Mouse (Mus musculus): ENCODE data around the gene Ccl17. TPM values are rescaled to one million over a fixed set of nuclear protein-coding genes. Genes with fewer than 3 reads are reported as not detected.

Ccl17 gene
- polyA plus RNA-seq, 2 experiments = 0.11 TPM; not detected in 1

DNA sequence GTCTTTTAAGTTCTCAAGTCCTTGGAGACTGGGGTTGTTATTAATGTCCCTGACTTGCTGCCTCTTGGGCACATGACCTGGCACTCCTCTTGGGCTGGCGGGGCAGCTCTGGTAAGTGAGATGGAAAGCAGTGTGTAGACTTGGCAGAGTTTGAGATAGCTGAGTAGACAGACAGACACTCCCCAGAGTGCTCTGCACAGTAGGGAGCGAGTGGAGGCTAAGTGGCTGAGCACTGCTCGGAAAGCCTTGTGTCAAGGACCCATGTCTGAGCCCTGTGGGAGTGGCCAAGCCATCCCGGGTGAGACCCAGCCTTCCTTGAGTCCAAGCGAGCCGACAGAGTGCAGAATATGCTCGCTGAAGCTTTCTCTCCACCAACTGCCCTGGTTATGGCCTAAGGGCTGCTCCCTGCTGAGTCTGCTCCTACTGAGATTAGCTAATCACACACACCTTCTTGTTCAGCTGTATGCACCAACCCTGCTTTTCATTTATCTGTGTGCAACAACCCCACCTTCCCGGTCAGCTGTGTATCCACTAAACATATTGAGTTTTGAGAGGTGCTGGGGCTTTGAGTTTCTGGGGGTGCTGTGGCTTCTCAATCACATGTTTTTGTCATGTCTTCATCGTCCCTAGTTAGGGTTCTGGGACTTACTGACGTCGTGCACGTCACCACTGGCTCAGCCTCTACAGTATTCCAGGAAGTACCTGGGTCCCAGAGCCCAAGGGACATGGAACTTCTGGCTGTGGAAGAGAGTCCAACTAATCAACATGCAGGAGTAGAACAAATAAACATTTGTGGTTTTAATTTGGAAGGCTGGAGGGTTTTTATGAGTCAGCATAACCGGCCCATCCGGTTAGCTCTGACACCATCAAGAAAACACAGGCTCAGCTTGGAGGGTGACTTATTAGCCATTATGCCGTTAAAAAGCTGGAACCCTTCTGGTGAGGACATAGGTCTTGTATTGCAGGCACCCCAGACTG lies 22.4 kb upstream of the Ccl17 start:
- peak overlapping the region; percentile 63 for H3K4me2 ChIP-seq (ENCODE audit: low read depth)
- H3K36me3 ChIP-seq (replicated peaks; ENCODE audit: control insufficient read depth, insufficient read depth, low read depth) = no peaks in the 10 kb centered on the region
- H3K27me3 ChIP-seq (ENCODE audit: control insufficient read depth, insufficient read depth, low read length) = peaks cover 4% of the 10 kb centered on the region; the same call in 1 of the 2 replicates
- WGBS (ENCODE audit: insufficient replicate concordance) = 23% methylated on average over 15 of the region's 15 CpGs
- H3K9me3 ChIP-seq (ENCODE audit: control insufficient read depth, low read length) = no peaks in the 10 kb centered on the region
- peak overlapping the region; percentile 7 to 8; a peak in 3 of 4 replicates for H3K4me3 ChIP-seq (ENCODE audit: insufficient read depth in 1 of 2, low read depth in 2 of 2, low read length in 2 of 2)
- ATAC-seq (ENCODE audit: insufficient read depth) (peak; percentile 99), DNase-seq (ENCODE audit: low read depth in 3 of 3, low spot score in 3 of 3) (peak; percentile 84 to 90 (median 86))
- peak overlapping the region; percentile 99 for H3K27ac ChIP-seq
- 0 out of 2 replicates have a peak, but pooled peaks have one; percentile 3 for TF ChIP-seq CTCF (IDR thresholded peaks at IDR 0.05; ENCODE audit: low read depth)
- TF ChIP-seq EP300 (IDR thresholded peaks at IDR 0.05; ENCODE audit: low read depth) = peak; percentile 100
- peak overlapping the region; percentile 70 for H3K9ac ChIP-seq (replicated peaks)
- H3K4me1 ChIP-seq (replicated peaks; ENCODE audit: control insufficient read depth in 2 of 2, insufficient read depth in 2 of 2, low read length in 1 of 2) = peaks cover 36 to 41% of the 10 kb centered on the region in 2 experiments

DNA sequence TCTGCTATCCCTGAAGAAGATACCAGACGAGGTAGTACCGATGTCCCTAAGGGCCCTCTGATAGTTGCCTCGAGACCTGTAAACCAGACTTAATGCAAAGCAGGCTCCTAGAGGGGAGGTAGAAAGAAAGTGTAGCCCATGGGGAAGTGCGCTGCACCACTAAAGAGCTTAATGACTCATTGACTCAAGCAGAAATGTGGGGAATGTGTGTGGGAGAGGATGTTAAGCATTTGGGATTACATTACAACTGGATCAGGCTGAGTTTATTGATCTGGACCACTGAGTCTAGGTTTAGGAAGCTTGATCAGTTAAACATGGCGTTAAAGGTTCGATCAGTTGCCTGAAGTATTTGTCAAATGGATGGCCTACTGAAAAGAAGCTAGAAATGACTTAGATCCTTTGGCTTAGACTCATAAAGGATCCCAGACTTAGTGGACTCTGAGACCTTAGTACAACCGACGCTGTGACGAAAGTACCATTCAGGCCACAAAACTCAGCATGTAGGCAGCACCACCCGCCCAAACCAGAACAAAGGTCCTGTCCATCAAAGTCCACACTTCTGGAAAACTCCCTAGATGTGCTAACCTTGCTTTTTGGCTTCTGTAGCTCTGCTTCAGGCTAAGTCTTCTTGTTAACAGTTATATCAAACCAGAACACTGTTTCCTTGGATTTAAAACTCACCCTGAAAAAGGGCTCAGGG lies 20.8 kb upstream of the Ccl17 start:
- TF ChIP-seq EP300 (IDR thresholded peaks at IDR 0.05; ENCODE audit: low read depth) (no peak), CTCF (IDR thresholded peaks at IDR 0.05; ENCODE audit: low read depth) (no peak)
- Histone ChIP-seq H3K9ac (replicated peaks) (no peak overlapping the region), H3K27ac (no peak overlapping the region), H3K4me1 (replicated peaks; ENCODE audit: control insufficient read depth in 2 of 2, insufficient read depth in 2 of 2, low read length in 1 of 2) (peaks cover 36 to 44% of the 10 kb centered on the region in 2 experiments), H3K36me3 (replicated peaks; ENCODE audit: control insufficient read depth, insufficient read depth, low read depth) (no peaks in the 10 kb centered on the region), H3K4me2 (ENCODE audit: low read depth) (no peak overlapping the region), H3K4me3 (ENCODE audit: insufficient read depth in 1 of 2, low read depth in 2 of 2, low read length in 2 of 2) (no peak overlapping the region), H3K27me3 (ENCODE audit: control insufficient read depth, insufficient read depth, low read length) (peaks cover 4% of the 10 kb centered on the region; the same call in 1 of the 2 replicates), H3K9me3 (ENCODE audit: control insufficient read depth, low read length) (no peaks in the 10 kb centered on the region)
- ATAC-seq (ENCODE audit: insufficient read depth) = no peak
- no peak for DNase-seq (ENCODE audit: low read depth in 3 of 3, low spot score in 3 of 3)
- 80% methylated on average over 10 of the region's 10 CpGs for WGBS (ENCODE audit: insufficient replicate concordance)

DNA sequence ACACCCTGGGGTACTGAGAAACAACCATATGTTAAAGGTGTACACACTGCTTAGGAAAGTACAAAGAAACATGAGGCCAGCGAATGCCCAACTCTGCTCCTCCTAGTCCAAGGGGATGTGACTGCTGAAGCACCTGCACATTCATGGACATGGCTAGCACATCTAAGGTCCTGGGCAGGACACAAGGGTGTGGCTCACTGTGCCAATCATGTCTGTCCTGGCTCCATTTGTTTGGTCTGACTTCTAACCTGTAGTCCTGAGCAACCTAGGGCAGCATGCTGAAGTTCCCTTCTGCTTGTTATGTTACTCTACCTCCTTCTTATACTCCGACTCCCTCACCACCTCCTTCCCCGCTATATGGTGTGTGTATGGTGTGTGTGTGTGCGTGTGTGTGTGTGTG lies 15.9 kb upstream of the Ccl17 start:
- Histone ChIP-seq H3K36me3 (replicated peaks; ENCODE audit: control insufficient read depth, insufficient read depth, low read depth) (no peaks in the 10 kb centered on the region), H3K4me1 (replicated peaks; ENCODE audit: control insufficient read depth in 2 of 2, insufficient read depth in 2 of 2, low read length in 1 of 2) (peaks cover 3 to 9% of the 10 kb centered on the region in 2 experiments), H3K27ac (no peak overlapping the region), H3K9me3 (ENCODE audit: control insufficient read depth, low read length) (no peaks in the 10 kb centered on the region), H3K4me3 (ENCODE audit: insufficient read depth in 1 of 2, low read depth in 2 of 2, low read length in 2 of 2) (no peak overlapping the region), H3K27me3 (ENCODE audit: control insufficient read depth, insufficient read depth, low read length) (peaks cover 4% of the 10 kb centered on the region; the same call in 1 of the 2 replicates), H3K9ac (replicated peaks) (no peak overlapping the region), H3K4me2 (ENCODE audit: low read depth) (no peak overlapping the region)
- ATAC-seq (ENCODE audit: insufficient read depth) = peak; percentile 60
- DNase-seq (ENCODE audit: low read depth in 3 of 3, low spot score in 3 of 3) = no peak
- no peak for TF ChIP-seq EP300 (IDR thresholded peaks at IDR 0.05; ENCODE audit: low read depth)
- no peak for TF ChIP-seq CTCF (IDR thresholded peaks at IDR 0.05; ENCODE audit: low read depth)
- 77% methylated on average over 4 of the region's 4 CpGs for WGBS (ENCODE audit: insufficient replicate concordance)

DNA sequence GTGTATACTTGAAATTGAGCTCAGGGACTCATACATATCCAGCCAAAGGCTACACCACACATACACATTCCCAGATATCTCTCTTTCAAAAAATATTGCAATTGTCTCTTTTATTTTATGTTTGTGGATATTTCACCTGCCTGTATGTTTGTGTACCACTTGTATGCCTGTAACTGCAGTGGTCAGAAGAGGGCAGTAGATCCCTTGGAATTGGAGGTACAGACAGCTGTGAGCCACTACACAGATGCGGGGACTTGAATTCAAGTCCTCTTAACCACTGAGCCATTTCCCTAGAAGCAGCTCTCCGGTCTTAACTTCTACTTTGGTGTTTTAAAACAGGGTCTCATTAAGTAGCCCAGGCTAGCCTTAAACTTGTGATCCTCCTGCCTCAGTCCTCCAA lies 15.5 kb upstream of the Ccl17 start:
- TF ChIP-seq CTCF (IDR thresholded peaks at IDR 0.05; ENCODE audit: low read depth) (peak; percentile 59), EP300 (IDR thresholded peaks at IDR 0.05; ENCODE audit: low read depth) (no peak)
- no peak overlapping the region for H3K4me3 ChIP-seq (ENCODE audit: insufficient read depth in 1 of 2, low read depth in 2 of 2, low read length in 2 of 2)
- H3K9ac ChIP-seq (replicated peaks) = no peak overlapping the region
- H3K4me1 ChIP-seq (replicated peaks; ENCODE audit: control insufficient read depth in 2 of 2, insufficient read depth in 2 of 2, low read length in 1 of 2) = peaks cover 3 to 5% of the 10 kb centered on the region in 2 experiments; a peak in 3 of 4 replicates
- 72% methylated on average over 2 of the region's 2 CpGs for WGBS (ENCODE audit: insufficient replicate concordance)
- peaks cover 4% of the 10 kb centered on the region; the same call in 1 of the 2 replicates for H3K27me3 ChIP-seq (ENCODE audit: control insufficient read depth, insufficient read depth, low read length)
- peak in 1 of 3 experiments; percentile 26 for DNase-seq (ENCODE audit: low read depth in 3 of 3, low spot score in 3 of 3)
- H3K9me3 ChIP-seq (ENCODE audit: control insufficient read depth, low read length) = no peaks in the 10 kb centered on the region
- H3K27ac ChIP-seq = no peak overlapping the region
- H3K36me3 ChIP-seq (replicated peaks; ENCODE audit: control insufficient read depth, insufficient read depth, low read depth) = no peaks in the 10 kb centered on the region
- no peak overlapping the region for H3K4me2 ChIP-seq (ENCODE audit: low read depth)
- ATAC-seq (ENCODE audit: insufficient read depth) = no peak
